ENCODE assay signal across 11 mouse cellular contexts in genomic region chr16:5661918-5662317, GRCm38 (mm10).
DNase-seq lines count a peak whose midpoint lies in the region; ATAC-seq and TF ChIP-seq lines count a peak whose summit lies in the region.
"Had no signal": no experiment of that assay in that cellular context is flagged by ENCODE, and none has a peak within 500 bp of the region (broad histone marks: within the 10 kb centered on the region; RNA-seq: fewer than 3 reads in every experiment).

No protein-coding gene starts in this region.

- no peaks in the 10 kb centered on the region for H3K4me1 ChIP-seq in midbrain, postnatal 0 days (ENCODE audit: insufficient read depth, low read length)
- H3K4me1 ChIP-seq in midbrain, embryonic 13.5 days (replicated peaks) = no peaks in the 10 kb centered on the region
- H3K4me1 ChIP-seq in heart, embryonic 11.5 days (ENCODE audit: control insufficient read depth, insufficient read depth, low read length) = no peaks in the 10 kb centered on the region

- H3K36me3 ChIP-seq in midbrain, postnatal 0 days (ENCODE audit: insufficient read depth, low read length) = no peaks in the 10 kb centered on the region
- no peaks in the 10 kb centered on the region for H3K36me3 ChIP-seq in midbrain, embryonic 13.5 days
- H3K36me3 ChIP-seq in heart, embryonic 11.5 days (ENCODE audit: control insufficient read depth, insufficient read depth, low read length) = no peaks in the 10 kb centered on the region

- TF ChIP-seq POLR2A in brain, embryonic 14.5 days (IDR thresholded peaks at IDR 0.05; ENCODE audit: borderline replicate concordance, extremely low read depth, insufficient read depth, insufficient read length, poor library complexity, severe bottlenecking) = no peak

- no peak overlapping the region for H3K27ac ChIP-seq in midbrain, postnatal 0 days (ENCODE audit: low read depth, low read length)
- H3K27ac ChIP-seq in midbrain, embryonic 13.5 days = no peak overlapping the region
- no peak overlapping the region for H3K27ac ChIP-seq in heart, embryonic 11.5 days (ENCODE audit: low read depth, low read length)

- no peak for TF ChIP-seq CTCF in midbrain, postnatal 0 days (IDR thresholded peaks at IDR 0.05)
- TF ChIP-seq CTCF in brain, embryonic 14.5 days (IDR thresholded peaks at IDR 0.05; ENCODE audit: borderline replicate concordance, extremely low read depth, insufficient read depth, insufficient read length) = no peak

- H3K9me3 ChIP-seq in midbrain, postnatal 0 days (ENCODE audit: low read length) = no peaks in the 10 kb centered on the region
- no peaks in the 10 kb centered on the region for H3K9me3 ChIP-seq in midbrain, embryonic 13.5 days
- H3K9me3 ChIP-seq in heart, embryonic 11.5 days (replicated peaks; ENCODE audit: control insufficient read depth, low read length) = no peaks in the 10 kb centered on the region

- 66% methylated on average over 5 of the region's 5 CpGs for WGBS in midbrain, postnatal 0 days
- WGBS in midbrain, embryonic 13.5 days = 76% methylated on average over 5 of the region's 5 CpGs
- 53% methylated on average over 5 of the region's 5 CpGs for WGBS in heart, embryonic 11.5 days (ENCODE audit: insufficient replicate concordance)

- H3K4me3 ChIP-seq in midbrain, postnatal 0 days (ENCODE audit: low read depth, low read length) = no peak overlapping the region
- no peak overlapping the region for H3K4me3 ChIP-seq in midbrain, embryonic 13.5 days (replicated peaks)
- no peak overlapping the region for H3K4me3 ChIP-seq in heart, embryonic 11.5 days (ENCODE audit: low read depth, low read length)

- H3K9ac ChIP-seq in midbrain, postnatal 0 days (replicated peaks; ENCODE audit: low read length, poor library complexity, severe bottlenecking) = no peak overlapping the region
- H3K9ac ChIP-seq in midbrain, embryonic 13.5 days (replicated peaks) = no peak overlapping the region
- no peak overlapping the region for H3K9ac ChIP-seq in heart, embryonic 11.5 days (ENCODE audit: low read depth, low read length)
- H3K9ac ChIP-seq: liver, postnatal 0 days had no signal

- DNase-seq in frontal cortex, adult 2 months (ENCODE audit: extremely low spot score in 1 of 2, low spot score in 1 of 2) = peak; percentile 9 to 48
- no peak for DNase-seq in frontal cortex, postnatal 25 days (ENCODE audit: low spot score in 2 of 2)
- DNase-seq in midbrain, postnatal 0 days (ENCODE audit: low spot score) = peak; percentile 56
- peak; percentile 30 for DNase-seq in brain, embryonic 14.5 days (ENCODE audit: low read depth)
- peak; percentile 20 for DNase-seq in kidney, postnatal 10 days
- DNase-seq in lung, postnatal 14 days = no peak
- DNase-seq: heart, postnatal 4 days; liver, postnatal 0 days had no signal

- ATAC-seq in midbrain, postnatal 0 days (ENCODE audit: low FRiP score) = no peak
- no peak for ATAC-seq in midbrain, embryonic 13.5 days
- no peak for ATAC-seq in heart, embryonic 11.5 days (replicated peaks; ENCODE audit: insufficient number of reproducible peaks, low FRiP score, low TSS enrichment)
- ATAC-seq: forebrain, embryonic 14.5 days; liver, postnatal 0 days had no signal

- H3K27me3 ChIP-seq in midbrain, postnatal 0 days (ENCODE audit: insufficient read depth, low read length) = no peaks in the 10 kb centered on the region
- no peaks in the 10 kb centered on the region for H3K27me3 ChIP-seq in midbrain, embryonic 13.5 days
- no peaks in the 10 kb centered on the region for H3K27me3 ChIP-seq in heart, embryonic 11.5 days (ENCODE audit: control insufficient read depth, insufficient read depth, low read length)

- H3K4me2 ChIP-seq in midbrain, postnatal 0 days (ENCODE audit: low read depth, low read length, poor library complexity, severe bottlenecking) = no peak overlapping the region
- H3K4me2 ChIP-seq in midbrain, embryonic 13.5 days (replicated peaks) = no peak overlapping the region
- H3K4me2 ChIP-seq in heart, embryonic 11.5 days = no peak overlapping the region

Comparison
In these comparisons a context has a peak if more than half of its experiments do, and no peak if none do; other contexts are left out.
1. DNase-seq: peak in frontal cortex, adult 2 months (2 of 2), midbrain, postnatal 0 days (single experiment), brain, embryonic 14.5 days (single experiment) and kidney, postnatal 10 days (single experiment); none in frontal cortex, postnatal 25 days (0 of 2) and lung, postnatal 14 days (single experiment).